ENCODE assay signal across 8 mouse cellular contexts in the genomic region with DNA sequence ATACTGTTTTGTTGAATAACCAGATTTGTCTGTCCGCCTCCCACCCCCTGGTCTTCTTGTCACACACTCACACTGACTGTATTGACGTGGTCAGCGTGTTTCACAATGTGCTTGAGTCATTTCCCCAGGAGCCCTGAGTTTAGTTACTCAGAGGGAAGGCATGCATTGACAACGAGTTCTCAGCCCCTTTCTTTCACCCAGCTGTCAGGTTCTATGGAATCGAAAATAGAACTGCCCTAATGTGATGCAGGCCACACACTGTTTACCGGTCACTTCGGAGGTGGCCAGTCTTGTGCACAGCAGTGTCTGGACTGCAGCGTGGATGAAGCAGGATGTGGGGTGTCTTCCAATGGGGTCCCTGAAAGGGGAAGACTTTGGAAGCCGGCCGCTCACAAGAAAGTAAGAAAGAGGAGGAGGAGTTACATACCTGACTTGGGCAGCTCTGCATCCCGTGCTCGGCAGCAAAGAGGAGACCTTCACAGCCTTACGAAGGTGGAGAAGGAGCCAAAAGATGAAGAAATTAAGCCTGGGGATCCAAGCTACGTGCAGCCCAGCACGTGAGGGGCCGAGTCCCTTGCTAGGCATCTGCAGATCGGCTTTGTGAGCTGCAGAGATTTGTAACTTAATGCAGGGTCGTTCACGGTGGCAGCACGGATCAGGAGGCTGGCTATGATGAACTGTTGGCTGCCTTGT. TPM values are rescaled to one million over a fixed set of nuclear protein-coding genes. Genes with fewer than 3 reads are reported as not detected.
DNase-seq lines count a peak whose midpoint lies in the region; ATAC-seq lines count a peak whose summit lies in the region.

No protein-coding gene starts in this region.

- no peaks in the 10 kb centered on the region for H3K9me3 ChIP-seq in limb, embryonic 11.5 days (ENCODE audit: control insufficient read depth, low read length)
- no peaks in the 10 kb centered on the region for H3K9me3 ChIP-seq in midbrain, embryonic 13.5 days

- H3K27me3 ChIP-seq in limb, embryonic 11.5 days (ENCODE audit: control insufficient read depth, insufficient read depth, low read length) = no peaks in the 10 kb centered on the region
- no peaks in the 10 kb centered on the region for H3K27me3 ChIP-seq in midbrain, embryonic 13.5 days

- ATAC-seq in limb, embryonic 11.5 days (ENCODE audit: insufficient number of reproducible peaks, low FRiP score, low TSS enrichment, low read depth) = no peak
- ATAC-seq in midbrain, embryonic 13.5 days = peak; percentile 71
- no peak for ATAC-seq in inflammation-experienced regulatory T-cells, adult 6 months

- DNase-seq in adrenal gland, postnatal 10 days = peak; percentile 71
- peak; percentile 91 for DNase-seq in fibroblast of lung, adult 2 months (ENCODE audit: low read depth)
- peak; percentile 47 to 48 for DNase-seq in heart, postnatal 14 days
- peak; percentile 39 for DNase-seq in limb, embryonic 11.5 days (ENCODE audit: low spot score)
- no peak for DNase-seq in layer of hippocampus, postnatal 14 days (ENCODE audit: low spot score in 2 of 2)
- no peak for DNase-seq in layer of hippocampus, adult 8-10 months (ENCODE audit: low spot score in 2 of 2)

- no peak overlapping the region for H3K9ac ChIP-seq in limb, embryonic 11.5 days (ENCODE audit: low read length)
- H3K9ac ChIP-seq in midbrain, embryonic 13.5 days (replicated peaks) = peak overlapping the region; percentile 51

- no peak overlapping the region for H3K4me3 ChIP-seq in limb, embryonic 11.5 days (ENCODE audit: low read depth, low read length)
- H3K4me3 ChIP-seq in midbrain, embryonic 13.5 days (replicated peaks) = peak overlapping the region; percentile 26

- peaks cover 13% of the 10 kb centered on the region for H3K4me1 ChIP-seq in limb, embryonic 11.5 days (ENCODE audit: control insufficient read depth, insufficient read depth, low read length)
- H3K4me1 ChIP-seq in midbrain, embryonic 13.5 days (replicated peaks) = peaks cover 35% of the 10 kb centered on the region

- intact Hi-C loops in heart, postnatal 14 days (cut with DNase I) = no loop called here

- H3K27ac ChIP-seq in limb, embryonic 11.5 days (replicated peaks; ENCODE audit: low read depth, low read length) = peak overlapping the region; percentile 49; the same call in 1 of the 2 replicates
- peak overlapping the region; percentile 32 for H3K27ac ChIP-seq in midbrain, embryonic 13.5 days

- peak overlapping the region; percentile 31 for H3K4me2 ChIP-seq in limb, embryonic 11.5 days (ENCODE audit: low read depth, severe bottlenecking)
- peak overlapping the region; percentile 55 for H3K4me2 ChIP-seq in midbrain, embryonic 13.5 days (replicated peaks)

- WGBS in limb, embryonic 11.5 days = 42% methylated on average over 20 of the region's 20 CpGs
- WGBS in midbrain, embryonic 13.5 days = 2% methylated on average over 20 of the region's 20 CpGs

- no peaks in the 10 kb centered on the region for H3K36me3 ChIP-seq in limb, embryonic 11.5 days (ENCODE audit: control insufficient read depth, insufficient read depth, low read length)
- no peaks in the 10 kb centered on the region for H3K36me3 ChIP-seq in midbrain, embryonic 13.5 days

RNA-seq across cellular contexts. Expression of a gene that starts 43.3 kb away (rescaled TPM):
- total RNA-seq in adrenal gland, postnatal 10 days (2021) = 10 to 100 TPM; 40.7 to 51.1 TPM
- 10 to 100 TPM; 40.9 to 42.7 TPM for total RNA-seq in heart, postnatal 14 days (2021)
- 18.4 and 18.6 TPM in 2 replicates for polyA plus RNA-seq in limb, embryonic 11.5 days (2014; fragmentation: Nextera tagmentation; extraction: Ambion mirVana)
- 17.5 and 22.0 TPM in 2 replicates for polyA plus RNA-seq in midbrain, embryonic 13.5 days (2015; fragmentation: Nextera tagmentation; extraction: Ambion mirVana)
- total RNA-seq in layer of hippocampus, postnatal 14 days (2021) = 10 to 100 TPM in 1 of 2 experiments, 1 to 10 TPM in 1; 8.9 to 13.6 TPM
- total RNA-seq in layer of hippocampus, adult 8-10 months (2022) = 1 to 10 TPM; 6.3 to 9.2 (median 7.9) TPM
- polyA plus RNA-seq in inflammation-experienced regulatory T-cells, adult 6 months (2017; shearing (Covaris generic)) = under 1 TPM in 1 of 3 experiments, not detected in 2; 0.13 TPM

Comparison
In these comparisons a context has a peak if more than half of its experiments do, and no peak if none do; other contexts are left out.
1. DNase-seq: peak in adrenal gland, postnatal 10 days (single experiment), fibroblast of lung, adult 2 months (single experiment), heart, postnatal 14 days (2 of 2) and limb, embryonic 11.5 days (single experiment); none in layer of hippocampus, postnatal 14 days (0 of 2) and layer of hippocampus, adult 8-10 months (0 of 2).